Mouse (Mus musculus) lung, postnatal 0 days (tissue): ENCODE measurements around the gene Spsb4.

Experiments used
- CTCF ChIP-seq: IDR thresholded peaks from 2 replicates; pipeline ENCODE4 v1.5.1; 2016; ENCODE audit warnings: antibody characterized with exemption, mild to moderate bottlenecking
- EP300 ChIP-seq: IDR thresholded peaks from 2 replicates; pipeline ENCODE4 v1.6.1; 2016; ENCODE audit warnings: antibody characterized with exemption, mild to moderate bottlenecking, control low read depth

DNA sequence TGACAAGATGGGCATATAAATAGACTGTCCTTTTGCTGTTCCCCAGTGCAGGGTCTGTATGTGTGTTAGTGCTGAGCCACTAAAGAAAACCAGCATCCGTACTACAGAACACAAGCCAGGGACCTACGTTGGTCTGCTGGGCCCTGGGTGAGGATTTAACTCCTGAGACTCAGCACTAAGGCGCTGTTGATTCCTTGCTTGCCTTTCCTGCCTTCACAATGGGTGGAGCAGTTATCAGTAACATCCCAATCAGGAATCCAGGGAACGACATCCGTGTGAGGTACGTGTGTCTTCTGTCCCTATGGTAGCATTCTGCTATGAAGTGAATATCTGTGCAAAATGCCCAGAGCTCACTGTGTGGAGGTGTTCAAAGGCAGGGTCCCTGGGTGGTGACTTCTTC, 8.2 kb downstream of the Spsb4 start:
- no peak for TF ChIP-seq CTCF
- TF ChIP-seq EP300: no peak
